Mouse (Mus musculus) heart, adult 18-20 months (tissue): Measurements from ENCODE around the gene Odc1. TPM values are rescaled to one million over a fixed set of nuclear protein-coding genes. Genes with fewer than 3 reads are reported as not detected.
A peak's percentile ranks its signal among the peaks of the same experiment; 100 is the strongest.
"Not testable (repeated sequence)": the region's sequence is repeated elsewhere in the genome, so short reads cannot be mapped to it uniquely, and the experiment has no call there.

Source experiments
- DNase-seq, 2 experiments: peaks; one replicate each; pipeline ENCODE4 v3.0.0; 2021 to 2022; ENCODE audit warnings: mixed read lengths in 1 of 2
- total RNA-seq, 2 experiments: library from RNA; stranded (reverse); gene quantifications; 2 replicates each; pipeline ENCODE4 v1.2.3; 2021

Odc1 gene
- total RNA-seq, 2 experiments from 2014 or later, result 61.5 to 71.5 TPM

GRCm38 (mm10) chr12:17549421-17549820 is 4.8 kb downstream of the Odc1 start:
- DNase-seq, result not testable (repeated sequence)

GRCm38 (mm10) chr12:17551208-17551995 is 6.8 kb downstream of the Odc1 start:
- DNase-seq, result no peak

- DNase-seq, result no peak
Observed at GRCm38 (mm10) chr12:17552420-17552819, 7.8 kb downstream of the Odc1 start.

GRCm38 (mm10) chr12:17552949-17553348 is 8.4 kb downstream of the Odc1 start:
- DNase-seq, result no peak

GRCm38 (mm10) chr12:17553627-17554026 is 9.0 kb downstream of the Odc1 start:
- no peak for DNase-seq

GRCm38 (mm10) chr12:17554200-17554951 is 9.8 kb downstream of the Odc1 start:
- DNase-seq, result peak; percentile 82 to 93

- peak; percentile 46 to 67 for DNase-seq
Observed at GRCm38 (mm10) chr12:17556430-17557343, 12.1 kb downstream of the Odc1 start.

GRCm38 (mm10) chr12:17557344-17557966 is 12.9 kb downstream of the Odc1 start:
- DNase-seq, result no peak

GRCm38 (mm10) chr12:17557967-17558345 is 13.4 kb downstream of the Odc1 start:
- DNase-seq, result no peak

GRCm38 (mm10) chr12:17562396-17562795 is 17.8 kb downstream of the Odc1 start:
- DNase-seq, result no peak

- no peak for DNase-seq
Observed at GRCm38 (mm10) chr12:17565393-17566045, 20.9 kb downstream of the Odc1 start.

- no peak for DNase-seq
Observed at GRCm38 (mm10) chr12:17566046-17566408, 21.4 kb downstream of the Odc1 start.

GRCm38 (mm10) chr12:17568564-17568963 is 24.0 kb downstream of the Odc1 start:
- no peak for DNase-seq

- no peak for DNase-seq
Observed at GRCm38 (mm10) chr12:17574591-17574990, 30.0 kb downstream of the Odc1 start.

GRCm38 (mm10) chr12:17575156-17575910 is 30.7 kb downstream of the Odc1 start:
- DNase-seq, result no peak

- peak; percentile 31 to 45 for DNase-seq
Observed at GRCm38 (mm10) chr12:17576041-17576440, 31.4 kb downstream of the Odc1 start.

GRCm38 (mm10) chr12:17578601-17579000 is 34.0 kb downstream of the Odc1 start:
- no peak for DNase-seq

- DNase-seq, result no peak
Observed at GRCm38 (mm10) chr12:17581001-17581400, 36.4 kb downstream of the Odc1 start.

- DNase-seq, result no peak
Observed at GRCm38 (mm10) chr12:17582406-17582805, 37.8 kb downstream of the Odc1 start.

GRCm38 (mm10) chr12:17583860-17584259 is 39.3 kb downstream of the Odc1 start:
- no peak for DNase-seq

- DNase-seq, result no peak
Observed at GRCm38 (mm10) chr12:17586011-17586410, 41.4 kb downstream of the Odc1 start.
